Mouse (Mus musculus) lung, embryonic 14.5 days (tissue): Measurements from ENCODE around the gene Prss34. TPM values are rescaled to one million over a fixed set of nuclear protein-coding genes. Genes with fewer than 3 reads are reported as not detected.

ENCODE experiments used
- ATAC-seq: fragments of 200-750 bp; cut with Nextera tagmentation; 2 replicates; pipeline ENCODE4 v1.8.0; 2017; ENCODE audit warnings: mild to moderate bottlenecking, moderate TSS enrichment, moderate library complexity; ENCODE audit not compliant: insufficient read depth
- DNase-seq: peaks from one replicate; pipeline ENCODE4 v3.0.0-alpha.2; 2015
- H3K27ac ChIP-seq: fragments of 300-500 bp; sonication (generic); 2 replicates; pipeline ENCODE4 v1.5.1; 2014; ENCODE audit warnings: low read depth, mild to moderate bottlenecking, moderate library complexity
- H3K27me3 ChIP-seq: fragments of 300-500 bp; sonication (generic); 2 replicates; pipeline ENCODE4 v1.6.1; 2014; ENCODE audit warnings: low read length, control low read depth; ENCODE audit not compliant: insufficient read depth
- H3K36me3 ChIP-seq: fragments of 300-500 bp; sonication (generic); 2 replicates; pipeline ENCODE4 v1.6.1; 2014; ENCODE audit warnings: control low read depth; ENCODE audit not compliant: insufficient read depth
- H3K4me1 ChIP-seq: fragments of 300-500 bp; sonication (generic); 2 replicates; pipeline ENCODE4 v1.6.1; 2014; ENCODE audit warnings: antibody characterized with exemption, control low read depth; ENCODE audit not compliant: insufficient read depth
- H3K4me2 ChIP-seq: fragments of 300-500 bp; sonication (generic); 2 replicates; pipeline ENCODE4 v1.6.1; 2014; ENCODE audit warnings: mild to moderate bottlenecking
- H3K4me3 ChIP-seq: fragments of 300-500 bp; sonication (generic); 2 replicates; pipeline ENCODE4 v1.5.1; 2014; ENCODE audit warnings: low read depth, low read length
- H3K9ac ChIP-seq: fragments of 300-500 bp; sonication (generic); 2 replicates; pipeline ENCODE4 v1.6.1; 2014
- H3K9me3 ChIP-seq: fragments of 300-500 bp; sonication (generic); 2 replicates; pipeline ENCODE4 v1.6.1; 2016; ENCODE audit warnings: low read depth, low read length, control low read depth
- CTCF ChIP-seq: IDR thresholded peaks from 2 replicates; pipeline ENCODE4 v1.5.1; 2016; ENCODE audit warnings: antibody characterized with exemption, low read depth
- WGBS: fragments of 180-500 bp; shearing (Covaris S2); extraction: QIAGEN DNeasy Blood & Tissue Kit; methylation state at CpG from one replicate; pipeline ENCODE4 v1.1.7; 2014; 5-methylcytosine and 5-hydroxymethylcytosine counted together
- polyA plus RNA-seq: library from polyadenylated mRNA; unstranded; fragments of >200 nt; fragmentation: Nextera tagmentation; extraction: Ambion mirVana; gene quantifications from 2 replicates; pipeline ENCODE4 v1.2.1, GENCODE M21; 2014

Gene Prss34
- polyA plus RNA-seq, 1 experiment from 2014 or later = 0.45 TPM

DNA sequence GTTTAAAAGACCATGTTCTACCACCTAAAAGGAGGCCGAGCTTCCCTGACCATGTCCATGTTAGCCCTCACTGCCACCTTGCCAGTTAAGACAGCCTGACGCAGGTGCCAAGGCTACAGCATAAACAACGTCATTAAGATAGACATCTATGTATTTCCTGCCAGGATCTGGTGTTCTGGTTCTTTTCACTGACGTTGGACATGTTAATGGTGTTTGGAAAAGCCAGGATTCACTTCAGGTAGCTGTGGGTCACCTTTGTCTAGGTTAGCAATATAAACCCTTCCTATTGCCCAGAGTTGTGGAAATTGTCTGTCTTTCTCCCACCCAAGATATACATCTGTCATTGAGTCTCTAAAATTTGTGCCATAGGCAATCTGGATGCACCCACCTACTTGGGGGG is 10.2 kb downstream of the Prss34 start, which contains the start of gene Prss28:
Gene Prss28 (plus strand): TSS at position 301 of the 400 bp plus-strand sequence.
- WGBS = 53% methylated on average over 4 of the region's 4 CpGs

DNA sequence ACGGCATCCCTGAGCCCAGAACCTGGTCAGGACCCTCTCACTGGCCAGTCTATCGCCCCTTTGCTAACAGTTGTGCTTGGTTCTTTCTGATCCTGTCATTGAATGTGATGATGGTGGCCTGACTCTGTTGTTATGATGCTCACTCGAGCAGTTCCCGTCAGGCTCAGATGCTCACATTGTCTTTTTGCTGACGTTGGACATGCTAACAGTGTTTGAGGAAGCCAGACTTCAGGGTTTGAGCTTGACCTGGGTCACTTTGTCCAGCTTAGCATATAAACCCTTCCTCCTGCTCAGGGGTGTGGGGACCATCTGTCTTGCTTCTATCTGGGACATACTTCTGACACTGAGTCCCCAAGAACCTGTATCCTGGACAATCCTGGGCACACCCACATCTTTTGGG is 20.2 kb downstream of the Prss34 start, which contains the start of gene Prss29:
Gene Prss29 (plus strand): TSS at position 301 of the 400 bp plus-strand sequence.
- Histone ChIP-seq H3K9me3 (no peaks in the 10 kb centered on the region), H3K36me3 (no peaks in the 10 kb centered on the region), H3K27me3 (no peaks in the 10 kb centered on the region), H3K9ac (no peak within 1 kb of the TSS), H3K27ac (no peak within 1 kb of the TSS), H3K4me2 (no peak within 1 kb of the TSS), H3K4me1 (no peaks in the 10 kb centered on the region), H3K4me3 (no peak within 1 kb of the TSS)
- WGBS = 70% methylated on average over 5 of the region's 5 CpGs
- no peak for TF ChIP-seq CTCF
- DNase-seq (no peak), ATAC-seq (no peak)

More for the DNA sequence above, 10.2 kb downstream of the Prss34 start, which contains the start of gene Prss28:
- Histone ChIP-seq H3K4me2 (no peak within 1 kb of the TSS), H3K27ac (no peak within 1 kb of the TSS), H3K4me3 (no peak within 1 kb of the TSS), H3K9ac (no peak within 1 kb of the TSS), H3K36me3 (no peaks in the 10 kb centered on the region), H3K4me1 (no peaks in the 10 kb centered on the region), H3K9me3 (no peaks in the 10 kb centered on the region), H3K27me3 (no peaks in the 10 kb centered on the region)
- no peak for DNase-seq
- TF ChIP-seq CTCF = no peak
- ATAC-seq = no peak

- WGBS = 82% methylated on average over 8 of the region's 8 CpGs
These were observed 22.6 kb downstream of the Prss34 start for GRCm38 (mm10) chr17:25320819-25321218.

DNA sequence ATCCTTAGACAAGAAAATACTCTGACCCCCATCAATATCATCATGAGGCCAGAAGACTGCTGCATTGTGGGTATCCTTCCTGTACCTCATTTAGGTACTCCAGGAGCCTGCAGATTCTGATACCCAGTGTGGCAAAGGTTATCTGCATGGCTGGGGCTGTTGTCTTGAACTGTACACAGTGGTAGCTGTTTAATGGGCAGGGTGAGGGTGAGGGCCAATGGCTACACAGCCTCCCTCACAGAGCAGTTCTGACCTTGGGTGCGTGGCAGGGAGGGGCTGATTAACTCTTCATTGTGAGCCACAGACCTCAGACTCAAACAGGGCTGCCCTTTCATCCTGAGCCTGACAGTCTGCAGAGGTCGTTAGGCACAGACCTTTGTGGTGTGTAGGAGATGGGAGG is 24.7 kb downstream of the Prss34 start:
- no peaks in the 10 kb centered on the region for H3K9me3 ChIP-seq
- H3K4me1 ChIP-seq = no peaks in the 10 kb centered on the region
- H3K27ac ChIP-seq = no peak overlapping the region
- H3K4me3 ChIP-seq = no peak overlapping the region
- 14% methylated on average over 2 of the region's 2 CpGs for WGBS
- no peak for DNase-seq
- ATAC-seq = no peak
- H3K4me2 ChIP-seq = no peak overlapping the region
- no peak overlapping the region for H3K9ac ChIP-seq
- TF ChIP-seq CTCF = no peak
- no peaks in the 10 kb centered on the region for H3K36me3 ChIP-seq
- no peaks in the 10 kb centered on the region for H3K27me3 ChIP-seq

More at GRCm38 (mm10) chr17:25320819-25321218, 22.6 kb downstream of the Prss34 start:
- Histone ChIP-seq H3K4me3 (no peak overlapping the region), H3K27ac (no peak overlapping the region), H3K36me3 (no peaks in the 10 kb centered on the region), H3K4me2 (no peak overlapping the region), H3K4me1 (no peaks in the 10 kb centered on the region), H3K9me3 (no peaks in the 10 kb centered on the region), H3K9ac (no peak overlapping the region), H3K27me3 (no peaks in the 10 kb centered on the region)
- ATAC-seq = no peak
- no peak for TF ChIP-seq CTCF
- DNase-seq = no peak

DNA sequence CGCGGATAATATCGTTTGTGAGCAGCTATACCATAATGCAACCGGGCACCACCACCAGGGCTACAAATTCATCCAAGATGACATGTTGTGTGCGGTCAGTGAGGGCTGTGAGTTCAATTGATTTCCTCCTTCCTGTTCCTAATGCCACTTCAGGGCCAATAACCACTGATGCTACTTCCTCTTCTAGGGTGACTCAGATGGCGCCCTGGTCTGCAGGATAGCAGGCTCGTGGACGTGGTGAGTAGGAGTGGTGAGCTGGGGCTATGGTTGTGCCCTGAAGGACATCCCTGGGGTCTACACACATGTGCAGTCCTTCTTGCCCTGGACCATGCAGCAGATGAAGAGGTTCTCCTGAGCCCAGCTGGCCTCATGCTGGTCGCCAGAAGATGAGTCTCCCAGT is 34.1 kb downstream of the Prss34 start:
- Histone ChIP-seq H3K9me3 (no peaks in the 10 kb centered on the region), H3K36me3 (no peaks in the 10 kb centered on the region), H3K4me1 (no peaks in the 10 kb centered on the region), H3K4me2 (no peak overlapping the region), H3K4me3 (no peak overlapping the region), H3K27me3 (no peaks in the 10 kb centered on the region), H3K9ac (no peak overlapping the region), H3K27ac (no peak overlapping the region)
- TF ChIP-seq CTCF = no peak
- 68% methylated on average over 9 of the region's 9 CpGs for WGBS
- DNase-seq (no peak), ATAC-seq (no peak)

GRCm38 (mm10) chr17:25333943-25334342 is 35.7 kb downstream of the Prss34 start:
- ATAC-seq (no peak), DNase-seq (peak; percentile 85)
- no peak overlapping the region for H3K4me2 ChIP-seq
- peak; percentile 97 for TF ChIP-seq CTCF
- H3K4me3 ChIP-seq = no peak overlapping the region
- H3K9ac ChIP-seq = no peak overlapping the region
- H3K27ac ChIP-seq = no peak overlapping the region
- no peaks in the 10 kb centered on the region for H3K4me1 ChIP-seq
- 2% methylated on average over 8 of the region's 8 CpGs for WGBS
- H3K27me3 ChIP-seq = no peaks in the 10 kb centered on the region
- no peaks in the 10 kb centered on the region for H3K36me3 ChIP-seq
- H3K9me3 ChIP-seq = no peaks in the 10 kb centered on the region

GRCm38 (mm10) chr17:25338218-25338617 is 40.0 kb downstream of the Prss34 start:
- ATAC-seq (no peak), DNase-seq (no peak)
- no peak for TF ChIP-seq CTCF
- no peak overlapping the region for H3K4me2 ChIP-seq
- WGBS = 73% methylated on average over 4 of the region's 4 CpGs
- H3K4me1 ChIP-seq = no peaks in the 10 kb centered on the region
- H3K27me3 ChIP-seq = no peaks in the 10 kb centered on the region
- H3K9ac ChIP-seq = no peak overlapping the region
- H3K27ac ChIP-seq = no peak overlapping the region
- no peaks in the 10 kb centered on the region for H3K36me3 ChIP-seq
- no peak overlapping the region for H3K4me3 ChIP-seq
- H3K9me3 ChIP-seq = no peaks in the 10 kb centered on the region

GRCm38 (mm10) chr17:25340003-25340402 is 41.8 kb downstream of the Prss34 start:
- Histone ChIP-seq H3K9ac (no peak overlapping the region), H3K4me2 (no peak overlapping the region), H3K27me3 (no peaks in the 10 kb centered on the region), H3K9me3 (no peaks in the 10 kb centered on the region), H3K4me1 (no peaks in the 10 kb centered on the region), H3K4me3 (no peak overlapping the region), H3K36me3 (no peaks in the 10 kb centered on the region), H3K27ac (no peak overlapping the region)
- no peak for DNase-seq
- ATAC-seq = no peak
- WGBS = 82% methylated on average over 6 of the region's 6 CpGs
- no peak for TF ChIP-seq CTCF
